Mouse (Mus musculus) left cerebral cortex, postnatal 14 days (tissue): Measurements from ENCODE around the gene Ripor3. TPM values are rescaled to one million over a fixed set of nuclear protein-coding genes. Genes with fewer than 3 reads are reported as not detected.

Experiments used
- DNase-seq, 2 experiments: peaks; one replicate each; pipeline ENCODE4 v3.0.0; 2021 to 2022; ENCODE audit warnings: low spot score in 2 of 2, mixed read lengths in 1 of 2
- intact Hi-C: fragments of 180-260 bp; cut with DNase I; formaldehyde crosslinking; loops from one replicate; pipeline ENCODE4 v1.15.1; 2025
- total RNA-seq, 2 experiments: library from RNA; stranded (reverse); gene quantifications; 2 replicates each; pipeline ENCODE4 v1.2.3; 2021

Gene Ripor3
- total RNA-seq, 2 experiments from 2014 or later = 0.42 to 1.5 TPM

- intact Hi-C loops = no loop called here
- DNase-seq = peak; percentile 70 to 86
Measured at GRCm38 (mm10) chr2:167942199-167942925, 68.1 kb downstream of the Ripor3 start.

- intact Hi-C loops = no loop called here
- DNase-seq = no peak
Measured at GRCm38 (mm10) chr2:167941745-167942176, 68.7 kb downstream of the Ripor3 start.

- intact Hi-C loops = no loop called here
- no peak for DNase-seq
Measured at GRCm38 (mm10) chr2:167941320-167941719, 69.1 kb downstream of the Ripor3 start.

- no peak for DNase-seq
- intact Hi-C loops = no loop called here
Measured at GRCm38 (mm10) chr2:167940636-167941035, 69.8 kb downstream of the Ripor3 start.

- no peak for DNase-seq
- intact Hi-C loops = no loop called here
Measured at GRCm38 (mm10) chr2:167939632-167940399, 70.6 kb downstream of the Ripor3 start.

- DNase-seq = no peak
- intact Hi-C loops = no loop called here
Measured at GRCm38 (mm10) chr2:167939204-167939603, 71.2 kb downstream of the Ripor3 start.

- intact Hi-C loops = no loop called here
- DNase-seq = no peak
Measured at GRCm38 (mm10) chr2:167938786-167939185, 71.6 kb downstream of the Ripor3 start.

- intact Hi-C loops = no loop called here
- DNase-seq = no peak
Measured at GRCm38 (mm10) chr2:167935956-167936355, 74.5 kb downstream of the Ripor3 start.

GRCm38 (mm10) chr2:167933397-167933796 lies 77.0 kb downstream of the Ripor3 start:
- DNase-seq = peak in 1 of 2 experiments; percentile 50
- intact Hi-C loops = no loop called here

- no peak for DNase-seq
- intact Hi-C loops = no loop called here
Measured at GRCm38 (mm10) chr2:167932727-167933231, 77.6 kb downstream of the Ripor3 start.

GRCm38 (mm10) chr2:167931985-167932726 lies 78.3 kb downstream of the Ripor3 start, which contains the start of gene Ptpn1:
Ptpn1 (plus strand) TSS chr2:167932057.
- peak; percentile 98 to 99 for DNase-seq
- intact Hi-C loops = no loop called here

- intact Hi-C loops = no loop called here
- no peak for DNase-seq
Measured at GRCm38 (mm10) chr2:167930975-167931374, 79.4 kb downstream of the Ripor3 start.

Other genes with a start within 250 kb of the Ripor3 start
- 10 to 100 TPM; 62.3 to 66.7 TPM for gene Ptpn1, start 78.6 kb downstream of the Ripor3 start, total RNA-seq
- gene Pard6b, start 70.4 kb upstream of the Ripor3 start, total RNA-seq = 1 to 10 TPM; 4.9 to 5.4 TPM
- 100 to 1,000 TPM in 1 of 2 experiments, 10 to 100 TPM in 1; 99.0 to 106 TPM for gene Adnp, start 196.5 kb upstream of the Ripor3 start, total RNA-seq
- gene Gm20716, start 219.7 kb upstream of the Ripor3 start, total RNA-seq = 10 to 100 TPM; 25.5 to 31.8 TPM
- gene Dpm1, start 220.0 kb upstream of the Ripor3 start, total RNA-seq = 10 to 100 TPM; 53.0 to 66.3 TPM
- gene Mocs3, start 220.0 kb upstream of the Ripor3 start, total RNA-seq = 10 to 100 TPM; 17.5 to 18.0 TPM